In the genomic region with DNA sequence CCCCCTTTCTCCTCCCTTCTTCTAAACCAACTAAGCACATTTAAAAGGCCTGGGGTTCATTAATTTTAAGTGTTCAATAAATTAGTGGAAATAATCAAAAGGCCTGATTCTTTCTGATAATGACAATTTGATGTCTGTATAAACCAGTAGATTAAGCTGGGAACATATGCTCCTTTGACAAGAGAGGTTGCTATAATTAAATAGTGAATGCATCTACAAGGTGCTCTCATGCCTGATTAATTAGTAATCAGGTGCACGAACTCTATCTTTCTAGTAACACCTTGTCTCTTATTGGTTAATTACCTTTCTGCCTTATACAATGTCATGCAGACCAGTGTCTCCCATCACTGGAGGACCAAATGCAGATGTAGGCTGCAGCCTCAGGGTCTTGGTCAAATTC, we compare ENCODE assay signal across 28 mouse cellular contexts.
"Had no signal": no experiment of that assay in that cellular context is flagged by ENCODE, and none has a peak within 500 bp of the region (broad histone marks: within the 10 kb centered on the region; RNA-seq: fewer than 3 reads in every experiment).

No protein-coding gene starts in this region.

- H3K4me3 ChIP-seq: embryonic facial prominence, embryonic 10.5 days; embryonic facial prominence, embryonic 12.5 days; embryonic facial prominence, embryonic 13.5 days; embryonic facial prominence, embryonic 15.5 days; erythroblast, embryonic 14.5 days; forebrain, embryonic 10.5 days; forebrain, embryonic 12.5 days; forebrain, embryonic 13.5 days; forebrain, embryonic 15.5 days; gastrocnemius, adult 2 months had no signal

- H3K9me3 ChIP-seq: embryonic facial prominence, embryonic 10.5 days; embryonic facial prominence, embryonic 12.5 days; embryonic facial prominence, embryonic 13.5 days; embryonic facial prominence, embryonic 15.5 days; forebrain, embryonic 10.5 days; forebrain, embryonic 12.5 days; forebrain, embryonic 13.5 days; forebrain, embryonic 15.5 days had no signal

- H3K4me2 ChIP-seq: embryonic facial prominence, embryonic 12.5 days; embryonic facial prominence, embryonic 13.5 days; embryonic facial prominence, embryonic 15.5 days; forebrain, embryonic 12.5 days; forebrain, embryonic 13.5 days; forebrain, embryonic 15.5 days had no signal

- H3K36me3 ChIP-seq: embryonic facial prominence, embryonic 10.5 days; embryonic facial prominence, embryonic 12.5 days; embryonic facial prominence, embryonic 13.5 days; embryonic facial prominence, embryonic 15.5 days; forebrain, embryonic 10.5 days; forebrain, embryonic 12.5 days; forebrain, embryonic 15.5 days had no signal

- H3K4me1 ChIP-seq: embryonic facial prominence, embryonic 10.5 days; embryonic facial prominence, embryonic 12.5 days; embryonic facial prominence, embryonic 13.5 days; embryonic facial prominence, embryonic 15.5 days; forebrain, embryonic 10.5 days; forebrain, embryonic 12.5 days; forebrain, embryonic 13.5 days; forebrain, embryonic 15.5 days had no signal

- ATAC-seq: forebrain, embryonic 13.5 days; forebrain, embryonic 14.5 days; forebrain, embryonic 15.5 days; forebrain, embryonic 16.5 days; forebrain, postnatal 0 days had no signal

- H3K9ac ChIP-seq: embryonic facial prominence, embryonic 12.5 days; embryonic facial prominence, embryonic 13.5 days; embryonic facial prominence, embryonic 15.5 days; forebrain, embryonic 12.5 days; forebrain, embryonic 13.5 days; forebrain, embryonic 15.5 days; forebrain, postnatal 0 days had no signal

- H3K27ac ChIP-seq: embryonic facial prominence, embryonic 10.5 days; embryonic facial prominence, embryonic 12.5 days; embryonic facial prominence, embryonic 13.5 days; embryonic facial prominence, embryonic 15.5 days; forebrain, embryonic 10.5 days; forebrain, embryonic 12.5 days; forebrain, embryonic 13.5 days; forebrain, embryonic 15.5 days; gastrocnemius, adult 2 months had no signal

- DNase-seq: cerebellum, adult 2 months; cerebellum, adult 8-10 months; cerebellum, adult 9-10 months; cerebellum, adult 9-11 months; cerebellum, postnatal 10 days; cerebellum, postnatal 14 days; cerebellum, postnatal 25 days; cerebellum, postnatal 36 days; embryo, embryonic 11 days; forebrain, postnatal 0 days; gastrocnemius, adult 2 months; gastrocnemius, postnatal 10 days; gastrocnemius, postnatal 14 days; gastrocnemius, postnatal 25 days; gastrocnemius, postnatal 36 days; heart, adult 11 months; heart, adult 18-20 months had no signal

- H3K27me3 ChIP-seq: embryonic facial prominence, embryonic 12.5 days; embryonic facial prominence, embryonic 13.5 days; embryonic facial prominence, embryonic 15.5 days; forebrain, embryonic 12.5 days; forebrain, embryonic 13.5 days; forebrain, embryonic 15.5 days had no signal
